Mouse (Mus musculus): Measurements from ENCODE around the gene Per1. TPM values are rescaled to one million over a fixed set of nuclear protein-coding genes. Genes with fewer than 3 reads are reported as not detected.

The Per1 gene
- polyA plus RNA-seq, 1 experiment from 2014 or later, result 9.0 TPM

DNA sequence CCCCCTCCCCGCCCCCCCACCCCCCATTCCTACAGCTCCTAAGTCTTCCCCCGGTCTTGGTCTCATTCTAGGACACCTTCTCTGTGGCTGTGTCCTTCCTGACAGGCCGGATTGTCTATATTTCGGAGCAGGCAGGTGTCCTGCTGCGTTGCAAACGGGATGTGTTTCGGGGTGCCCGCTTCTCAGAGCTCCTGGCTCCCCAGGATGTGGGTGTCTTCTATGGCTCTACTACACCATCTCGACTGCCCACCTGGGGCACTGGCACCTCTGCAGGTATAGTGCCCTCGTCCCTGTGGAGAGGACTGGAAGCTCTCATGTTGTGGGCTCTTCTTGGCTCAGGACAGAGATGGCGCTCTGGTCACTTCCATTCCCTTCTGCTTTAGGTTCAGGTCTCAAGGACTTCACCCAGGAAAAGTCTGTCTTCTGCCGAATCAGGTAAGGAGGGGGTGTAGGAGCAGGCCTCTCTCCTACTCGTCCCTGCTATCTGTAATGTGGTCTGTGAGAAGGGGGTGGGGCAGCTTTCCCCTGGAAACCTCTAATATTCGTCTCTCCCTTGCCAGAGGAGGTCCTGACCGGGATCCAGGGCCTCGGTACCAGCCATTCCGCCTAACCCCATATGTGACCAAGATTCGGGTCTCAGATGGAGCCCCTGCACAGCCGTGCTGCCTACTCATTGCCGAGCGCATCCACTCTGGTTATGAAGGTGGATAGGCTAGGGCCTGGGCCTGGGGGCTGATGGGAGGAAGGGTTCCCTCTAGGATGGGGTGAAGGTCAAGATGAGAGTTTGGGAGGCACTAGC, 6.8 kb downstream of the Per1 start:
- H3K27me3 ChIP-seq (replicated peaks), result no peaks in the 10 kb centered on the region
- H3K36me3 ChIP-seq, result peaks cover 64% of the 10 kb centered on the region
- no peak for ATAC-seq (ENCODE audit: extremely low read depth, insufficient number of reproducible peaks, low FRiP score, low TSS enrichment)
- H3K4me1 ChIP-seq, result peaks cover 39% of the 10 kb centered on the region
- no peak overlapping the region for H3K4me2 ChIP-seq
- 0 out of 2 replicates have a peak overlapping the region, but pooled peaks have one; percentile 24 for H3K9ac ChIP-seq
- no peak overlapping the region for H3K27ac ChIP-seq (replicated peaks)
- H3K4me3 ChIP-seq, result no peak overlapping the region
- WGBS, result 88% methylated on average over 21 of the region's 21 CpGs
- no peaks in the 10 kb centered on the region for H3K9me3 ChIP-seq

DNA sequence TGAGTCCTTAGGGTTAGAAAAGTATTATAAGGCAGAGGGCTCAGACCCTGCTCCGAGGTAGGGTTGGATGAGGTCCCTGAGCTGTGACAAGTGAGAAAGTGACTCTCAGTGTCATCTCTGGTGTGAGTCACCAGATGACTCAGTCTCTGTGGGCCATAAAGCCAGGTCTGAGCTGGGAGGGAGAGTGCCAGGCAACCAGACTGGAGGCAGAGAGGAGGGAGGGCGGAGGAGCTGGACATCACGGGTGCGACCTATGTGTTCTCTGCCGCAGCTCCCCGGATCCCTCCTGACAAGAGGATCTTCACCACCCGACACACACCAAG, 7.3 kb downstream of the Per1 start:
- 90% methylated on average over 7 of the region's 7 CpGs for WGBS
- no peak overlapping the region for H3K9ac ChIP-seq
- peaks cover 70% of the 10 kb centered on the region for H3K36me3 ChIP-seq
- H3K4me3 ChIP-seq, result no peak overlapping the region
- H3K4me1 ChIP-seq, result peaks cover 36% of the 10 kb centered on the region
- no peaks in the 10 kb centered on the region for H3K27me3 ChIP-seq (replicated peaks)
- H3K27ac ChIP-seq (replicated peaks), result no peak overlapping the region
- no peak for ATAC-seq (ENCODE audit: extremely low read depth, insufficient number of reproducible peaks, low FRiP score, low TSS enrichment)
- no peak overlapping the region for H3K4me2 ChIP-seq
- no peaks in the 10 kb centered on the region for H3K9me3 ChIP-seq

- peaks cover 28% of the 10 kb centered on the region for H3K4me1 ChIP-seq
- 93% methylated on average over 14 of the region's 14 CpGs for WGBS
- ATAC-seq (ENCODE audit: extremely low read depth, insufficient number of reproducible peaks, low FRiP score, low TSS enrichment), result no peak
Observed at GRCm38 (mm10) chr11:69103121-69103520, 8.1 kb downstream of the Per1 start.

GRCm38 (mm10) chr11:69103531-69104435, 8.8 kb downstream of the Per1 start:
- Histone ChIP-seq H3K4me1 (peaks cover 21% of the 10 kb centered on the region), H3K9ac (0 out of 2 replicates have a peak overlapping the region, but pooled peaks have one; percentile 7), H3K4me2 (no peak overlapping the region), H3K9me3 (no peaks in the 10 kb centered on the region), H3K27ac (replicated peaks) (no peak overlapping the region), H3K36me3 (peaks cover 84% of the 10 kb centered on the region), H3K4me3 (no peak overlapping the region), H3K27me3 (replicated peaks) (no peaks in the 10 kb centered on the region)
- WGBS, result 91% methylated on average over 15 of the region's 15 CpGs
- no peak for ATAC-seq (ENCODE audit: extremely low read depth, insufficient number of reproducible peaks, low FRiP score, low TSS enrichment)

More at GRCm38 (mm10) chr11:69103121-69103520, 8.1 kb downstream of the Per1 start:
- H3K9ac ChIP-seq, result no peak overlapping the region
- H3K36me3 ChIP-seq, result peaks cover 77% of the 10 kb centered on the region
- no peak overlapping the region for H3K4me2 ChIP-seq
- H3K4me3 ChIP-seq, result no peak overlapping the region
- H3K9me3 ChIP-seq, result no peaks in the 10 kb centered on the region
- no peaks in the 10 kb centered on the region for H3K27me3 ChIP-seq (replicated peaks)
- no peak overlapping the region for H3K27ac ChIP-seq (replicated peaks)

DNA sequence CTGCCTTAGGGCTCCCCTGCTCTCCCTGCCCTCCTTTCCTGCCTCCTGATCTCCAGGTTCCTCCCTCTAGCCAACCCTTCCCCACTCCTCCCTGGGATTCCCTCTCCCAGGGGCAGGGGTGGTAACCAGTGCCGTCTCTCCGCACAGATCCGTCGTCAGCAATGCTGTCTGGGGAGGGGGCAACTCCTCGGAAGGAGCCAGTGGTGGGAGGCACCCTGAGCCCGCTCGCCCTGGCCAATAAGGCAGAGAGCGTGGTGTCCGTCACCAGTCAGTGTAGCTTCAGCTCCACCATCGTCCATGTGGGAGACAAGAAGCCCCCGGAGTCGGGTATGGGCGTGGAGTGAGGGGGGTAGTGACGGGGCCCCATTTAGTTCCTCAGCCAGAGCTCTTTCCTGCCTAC, 9.5 kb downstream of the Per1 start:
- Histone ChIP-seq H3K36me3 (peaks cover 91% of the 10 kb centered on the region), H3K9ac (no peak overlapping the region), H3K4me3 (no peak overlapping the region), H3K4me1 (peaks cover 17% of the 10 kb centered on the region), H3K4me2 (no peak overlapping the region), H3K27ac (replicated peaks) (no peak overlapping the region), H3K27me3 (replicated peaks) (no peaks in the 10 kb centered on the region), H3K9me3 (no peaks in the 10 kb centered on the region)
- ATAC-seq (ENCODE audit: extremely low read depth, insufficient number of reproducible peaks, low FRiP score, low TSS enrichment), result no peak
- 88% methylated on average over 13 of the region's 14 CpGs for WGBS

- no peak overlapping the region for H3K4me2 ChIP-seq
- no peaks in the 10 kb centered on the region for H3K9me3 ChIP-seq
- ATAC-seq (ENCODE audit: extremely low read depth, insufficient number of reproducible peaks, low FRiP score, low TSS enrichment), result no peak
- no peaks in the 10 kb centered on the region for H3K27me3 ChIP-seq (replicated peaks)
- 82% methylated on average over 6 of the region's 6 CpGs for WGBS
- H3K4me3 ChIP-seq, result no peak overlapping the region
- peaks cover 19% of the 10 kb centered on the region for H3K4me1 ChIP-seq
- H3K36me3 ChIP-seq, result peaks cover 95% of the 10 kb centered on the region
- H3K9ac ChIP-seq, result 0 out of 2 replicates have a peak overlapping the region, but pooled peaks have one; percentile 50
- H3K27ac ChIP-seq (replicated peaks), result no peak overlapping the region
Observed at GRCm38 (mm10) chr11:69105227-69105626, 10.2 kb downstream of the Per1 start.

DNA sequence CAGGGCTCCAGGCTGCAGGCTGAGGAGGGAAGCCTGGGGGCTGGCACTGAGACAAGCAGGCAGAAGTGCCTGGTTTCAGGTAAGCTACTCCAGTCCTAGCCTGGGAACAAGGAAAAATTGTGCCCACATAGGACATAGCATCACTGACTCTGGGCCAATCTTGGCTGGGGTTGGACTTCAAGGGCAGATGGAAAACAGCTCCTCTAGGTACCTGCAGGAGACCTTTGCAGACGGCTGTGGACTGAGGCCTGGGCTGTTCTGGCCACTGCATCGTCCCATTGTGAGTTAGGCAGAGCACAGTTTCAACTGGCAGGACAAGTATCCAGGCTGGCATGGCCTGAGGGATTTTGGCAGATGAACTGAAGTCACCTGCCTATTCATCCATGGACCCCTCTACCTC, 10.8 kb downstream of the Per1 start:
- peaks cover 91% of the 10 kb centered on the region for H3K36me3 ChIP-seq
- 83% methylated on average over 2 of the region's 2 CpGs for WGBS

DNA sequence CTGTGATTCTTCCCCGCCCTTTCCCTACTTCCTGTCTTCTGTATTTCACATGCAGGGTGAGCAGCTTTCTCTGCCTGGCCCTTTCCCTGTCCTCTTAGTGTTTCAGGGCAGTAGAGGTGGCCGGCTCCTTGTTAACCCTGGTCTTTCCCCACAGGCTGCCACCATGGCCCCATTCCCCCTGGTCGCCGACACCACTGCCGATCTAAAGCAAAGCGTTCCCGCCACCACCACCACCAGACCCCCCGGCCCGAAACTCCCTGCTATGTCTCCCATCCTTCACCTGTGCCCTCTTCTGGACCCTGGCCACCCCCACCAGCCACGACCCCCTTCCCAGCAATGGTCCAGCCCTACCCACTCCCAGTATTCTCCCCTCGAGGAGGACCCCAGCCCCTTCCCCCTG, 11.3 kb downstream of the Per1 start:
- WGBS, result 90% methylated on average over 11 of the region's 11 CpGs
- Histone ChIP-seq H3K4me2 (no peak overlapping the region), H3K4me3 (no peak overlapping the region), H3K9ac (no peak overlapping the region), H3K9me3 (no peaks in the 10 kb centered on the region), H3K27ac (replicated peaks) (no peak overlapping the region), H3K27me3 (replicated peaks) (no peaks in the 10 kb centered on the region), H3K4me1 (peaks cover 11% of the 10 kb centered on the region), H3K36me3 (peaks cover 86% of the 10 kb centered on the region)
- ATAC-seq (ENCODE audit: extremely low read depth, insufficient number of reproducible peaks, low FRiP score, low TSS enrichment), result no peak

More for the DNA sequence above, 10.8 kb downstream of the Per1 start:
- Histone ChIP-seq H3K4me1 (peaks cover 13% of the 10 kb centered on the region), H3K4me3 (no peak overlapping the region), H3K27ac (replicated peaks) (no peak overlapping the region), H3K27me3 (replicated peaks) (no peaks in the 10 kb centered on the region), H3K4me2 (no peak overlapping the region), H3K9me3 (no peaks in the 10 kb centered on the region), H3K9ac (peak overlapping the region; percentile 10; the same call in 1 of the 2 replicates)
- ATAC-seq (ENCODE audit: extremely low read depth, insufficient number of reproducible peaks, low FRiP score, low TSS enrichment), result no peak

DNA sequence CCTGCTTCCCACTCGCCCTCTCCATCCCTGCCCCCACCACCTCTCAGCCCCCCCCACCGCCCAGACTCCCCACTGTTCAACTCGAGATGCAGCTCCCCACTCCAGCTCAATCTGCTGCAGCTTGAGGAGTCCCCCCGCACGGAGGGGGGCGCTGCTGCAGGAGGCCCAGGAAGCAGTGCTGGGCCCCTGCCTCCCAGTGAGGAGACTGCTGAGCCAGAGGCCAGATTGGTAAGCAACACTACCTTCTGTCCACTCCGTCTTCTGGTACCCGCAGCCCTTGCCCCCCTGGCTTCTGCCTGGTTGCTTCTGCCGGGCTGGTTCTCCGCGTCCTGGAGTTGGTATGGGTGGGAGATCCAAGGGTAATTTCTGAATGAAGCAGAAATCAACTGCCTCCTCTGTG, 11.8 kb downstream of the Per1 start:
- H3K9ac ChIP-seq, result no peak overlapping the region
- no peaks in the 10 kb centered on the region for H3K27me3 ChIP-seq (replicated peaks)
- H3K27ac ChIP-seq (replicated peaks), result no peak overlapping the region
- no peak overlapping the region for H3K4me3 ChIP-seq
- WGBS, result 79% methylated on average over 11 of the region's 11 CpGs
- H3K9me3 ChIP-seq, result no peaks in the 10 kb centered on the region
- peaks cover 17% of the 10 kb centered on the region for H3K4me1 ChIP-seq
- ATAC-seq (ENCODE audit: extremely low read depth, insufficient number of reproducible peaks, low FRiP score, low TSS enrichment), result no peak
- H3K36me3 ChIP-seq, result peaks cover 80% of the 10 kb centered on the region
- no peak overlapping the region for H3K4me2 ChIP-seq

- peaks cover 22% of the 10 kb centered on the region for H3K4me1 ChIP-seq
- H3K27me3 ChIP-seq (replicated peaks), result no peaks in the 10 kb centered on the region
- ATAC-seq (ENCODE audit: extremely low read depth, insufficient number of reproducible peaks, low FRiP score, low TSS enrichment), result no peak
- no peak overlapping the region for H3K27ac ChIP-seq (replicated peaks)
- H3K36me3 ChIP-seq, result peaks cover 72% of the 10 kb centered on the region
- no peak overlapping the region for H3K4me2 ChIP-seq
- no peak overlapping the region for H3K9ac ChIP-seq
- WGBS, result 81% methylated on average over 11 of the region's 11 CpGs
- no peaks in the 10 kb centered on the region for H3K9me3 ChIP-seq
- H3K4me3 ChIP-seq, result no peak overlapping the region
Observed at GRCm38 (mm10) chr11:69107676-69108075, 12.7 kb downstream of the Per1 start.

- no peak for ATAC-seq (ENCODE audit: extremely low read depth, insufficient number of reproducible peaks, low FRiP score, low TSS enrichment)
- Histone ChIP-seq H3K36me3 (peaks cover 66% of the 10 kb centered on the region), H3K4me2 (no peak overlapping the region), H3K9me3 (no peaks in the 10 kb centered on the region), H3K27me3 (replicated peaks) (no peaks in the 10 kb centered on the region), H3K4me3 (no peak overlapping the region), H3K9ac (no peak overlapping the region), H3K4me1 (peaks cover 22% of the 10 kb centered on the region), H3K27ac (replicated peaks) (no peak overlapping the region)
- 89% methylated on average over 9 of the region's 9 CpGs for WGBS
Observed at GRCm38 (mm10) chr11:69108223-69108622, 13.2 kb downstream of the Per1 start.

All from heart, embryonic 13.5 days (tissue).